Mouse (Mus musculus) left cerebral cortex, adult 18-20 months (tissue): ENCODE measurements at regions not wholly inside any gene's neighbourhood (a gene's known extent, or its start where the extent isn't known, plus 50 kb on each side); places are given as distances from the start of the nearest gene placed in this dataset.

Experiments
- DNase-seq, 2 experiments: peaks; one replicate each; pipeline ENCODE4 v3.0.0; 2021 to 2022; ENCODE audit warnings: low spot score in 2 of 2, mixed read lengths in 1 of 2

DNA sequence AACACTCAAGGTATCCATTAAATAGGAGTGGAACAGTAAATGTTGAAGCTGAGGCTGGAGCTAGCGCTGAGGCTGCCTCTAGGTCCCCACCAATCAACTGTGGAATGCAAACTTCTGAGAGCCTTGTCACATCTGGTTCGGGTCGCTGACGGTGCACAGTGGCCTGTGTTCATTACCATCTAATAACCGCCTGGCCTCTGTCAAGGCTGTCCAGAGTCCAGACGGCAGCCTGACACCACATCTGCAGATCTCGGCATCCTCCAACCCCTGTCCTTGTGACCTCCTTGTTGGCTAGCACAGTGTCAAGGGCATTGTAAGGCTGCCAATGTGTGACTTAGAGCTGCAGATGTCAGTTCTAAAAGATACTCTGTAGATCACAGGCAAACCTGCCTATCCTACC, 455.7 kb downstream of the Ate1 start:
- DNase-seq = no peak

- no peak for DNase-seq
Measured at GRCm38 (mm10) chr7:130068316-130068715, 451.9 kb downstream of the Ate1 start.

GRCm38 (mm10) chr7:130073388-130073787, 446.8 kb downstream of the Ate1 start:
- no peak for DNase-seq

DNA sequence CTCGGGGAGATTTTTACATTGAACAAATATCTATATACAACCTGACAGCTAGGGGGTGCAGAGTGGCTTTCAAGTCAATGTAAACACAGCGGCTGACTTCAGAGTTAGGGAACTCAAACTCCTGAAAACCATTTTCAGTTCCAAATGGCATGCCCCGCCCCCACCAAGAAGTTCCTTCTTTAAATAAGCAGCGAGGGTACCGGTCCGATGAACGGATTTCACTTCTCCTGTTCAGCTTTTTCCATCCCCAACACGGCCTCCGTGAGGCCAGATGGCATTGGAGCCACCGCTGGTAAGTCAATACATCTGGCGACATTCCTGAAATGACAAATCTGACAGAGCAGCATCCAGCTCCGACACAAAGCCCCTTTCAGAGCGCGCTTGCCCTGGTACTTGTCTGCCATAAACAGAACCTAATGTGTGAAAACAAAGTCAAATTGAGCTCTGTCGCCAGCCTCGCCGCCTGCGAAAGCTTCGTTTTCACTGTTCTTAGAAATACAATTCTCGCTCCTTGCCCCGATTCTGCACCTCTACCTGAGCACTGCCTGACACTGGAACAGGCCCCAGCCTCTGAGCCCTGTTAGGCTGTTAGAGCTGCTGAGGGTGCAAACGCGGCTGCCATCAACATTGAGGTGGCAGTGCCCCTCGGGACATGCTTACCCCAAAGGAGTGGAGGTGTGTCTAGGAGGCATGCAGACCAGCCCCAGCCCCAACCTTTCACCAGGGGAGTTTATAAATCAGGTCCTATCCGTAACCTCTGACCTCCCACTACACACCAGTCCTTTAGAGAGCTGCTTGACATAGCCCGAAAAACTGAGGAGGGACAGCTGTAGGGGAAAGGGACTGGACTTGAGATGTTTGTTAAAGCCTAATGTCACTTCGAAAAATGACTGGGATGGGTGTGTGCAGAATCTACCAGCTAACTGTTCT, 446.0 kb downstream of the Ate1 start:
- DNase-seq = peak in 1 of 2 experiments; percentile 6

- no peak for DNase-seq
Measured at GRCm38 (mm10) chr7:130082662-130083061, 437.5 kb downstream of the Ate1 start.

GRCm38 (mm10) chr7:130085706-130086105, 434.5 kb downstream of the Ate1 start:
- DNase-seq = no peak

DNA sequence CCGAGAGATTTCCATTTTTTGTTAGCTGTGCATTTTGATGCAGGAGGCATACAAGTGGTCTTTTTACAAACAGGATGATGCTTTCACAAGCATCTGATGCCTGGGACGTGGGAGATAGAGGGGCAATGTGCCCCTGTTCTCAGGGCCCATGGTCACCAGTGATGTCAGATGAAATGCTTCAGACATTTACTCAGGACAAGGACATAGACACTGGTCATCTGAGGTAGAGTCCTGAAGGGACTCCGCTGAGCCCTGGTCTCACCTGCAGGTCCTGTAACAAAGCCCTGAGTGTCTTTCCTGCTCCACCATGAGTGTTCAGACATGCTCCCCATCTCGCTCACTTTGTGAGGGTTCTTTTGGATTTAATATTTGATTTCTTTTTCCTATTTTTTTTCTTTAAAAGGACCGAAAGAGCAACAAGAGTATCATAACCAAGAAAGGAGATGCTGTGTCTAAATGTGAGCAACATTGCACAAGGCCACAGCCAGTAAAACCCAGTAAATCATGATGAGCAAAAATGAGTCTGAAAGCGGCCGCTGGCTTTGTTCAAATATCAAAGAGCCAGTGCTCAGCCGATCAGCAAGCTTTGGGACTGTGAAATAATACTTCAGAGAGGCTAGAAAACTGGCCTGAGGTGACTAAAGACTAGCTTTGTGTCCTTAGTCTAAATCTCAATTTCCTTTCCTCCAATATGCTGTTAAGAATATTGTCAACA, 430.1 kb downstream of the Ate1 start:
- DNase-seq = no peak

DNA sequence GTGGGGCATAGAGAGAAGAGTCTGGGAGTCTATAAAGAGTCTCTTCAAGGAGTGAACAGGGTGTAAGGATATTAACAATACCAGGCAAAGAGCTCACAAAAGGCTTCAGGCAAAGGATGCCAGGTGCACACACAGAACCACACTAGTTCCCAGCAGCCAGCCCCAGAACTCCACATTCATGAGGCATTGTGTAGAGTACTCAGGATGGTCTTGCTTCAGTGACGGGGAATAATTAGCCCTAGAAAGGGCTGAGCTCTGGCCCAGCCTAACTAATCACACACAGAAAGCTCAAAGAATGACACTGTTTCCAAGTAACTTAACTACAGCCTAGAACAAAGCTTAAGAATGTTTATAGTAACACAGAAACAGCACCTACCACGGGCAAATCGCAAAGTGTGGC, 428.2 kb downstream of the Ate1 start:
- no peak for DNase-seq

DNA sequence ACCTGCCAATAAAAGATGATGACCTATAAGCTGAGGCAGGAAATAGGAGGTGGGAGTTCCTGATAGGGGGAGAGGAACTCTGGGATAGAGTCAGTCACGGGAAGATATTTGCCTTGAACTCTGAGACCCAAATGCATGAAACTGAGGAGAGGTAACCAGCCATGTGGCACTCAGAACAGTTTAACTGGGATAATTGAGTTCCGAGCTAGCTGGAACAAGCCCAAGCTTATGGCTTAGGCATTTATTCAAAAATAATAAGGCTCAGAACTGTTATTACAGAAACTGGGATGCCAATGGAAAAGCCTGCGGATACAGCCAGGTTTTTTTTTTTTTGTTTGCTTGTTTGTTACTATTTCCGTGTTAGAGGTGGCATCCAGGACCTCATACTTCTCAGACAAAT, 425.0 kb downstream of the Ate1 start:
- no peak for DNase-seq

DNA sequence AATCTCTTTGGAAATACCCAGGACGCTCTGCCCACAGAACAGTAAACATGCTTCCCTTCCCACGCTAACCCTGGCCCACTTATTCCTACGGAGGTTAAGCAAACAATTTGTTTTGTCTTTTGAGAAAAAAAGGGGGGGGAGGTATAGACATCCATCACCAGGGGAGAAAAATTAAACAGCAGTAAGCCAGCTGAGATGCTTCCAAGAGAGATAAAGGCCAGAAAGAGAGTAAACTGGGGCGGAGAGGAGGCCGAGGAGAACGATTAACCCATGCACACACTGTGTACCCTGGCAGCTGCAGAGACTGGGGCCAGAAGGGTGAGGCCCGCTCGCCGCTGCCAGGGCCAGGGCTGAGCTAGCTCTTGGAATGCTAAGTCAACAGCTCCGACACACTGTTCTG, 421.6 kb downstream of the Ate1 start:
- DNase-seq = no peak

- DNase-seq = no peak
Measured at GRCm38 (mm10) chr7:130102671-130103070, 417.5 kb downstream of the Ate1 start.

DNA sequence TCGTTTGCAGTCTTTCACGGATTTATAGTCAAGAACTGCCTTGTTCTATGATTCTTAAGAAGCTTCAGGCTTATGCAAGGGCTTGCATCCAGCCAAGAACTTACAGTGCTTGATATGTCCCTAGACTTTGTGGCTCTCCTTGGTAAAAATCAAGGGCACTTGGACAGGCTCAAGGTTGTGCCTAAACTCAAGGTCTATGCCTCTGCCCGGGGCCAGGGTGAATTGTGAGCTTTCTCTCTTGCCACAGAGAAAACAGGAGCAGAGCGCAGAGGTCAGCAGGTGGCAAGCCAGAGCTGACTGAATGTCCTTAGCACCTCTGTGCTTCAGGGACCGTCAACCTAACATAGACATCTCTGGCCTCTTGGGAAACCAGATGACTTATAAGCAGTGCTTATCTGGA, 413.2 kb downstream of the Ate1 start:
- no peak for DNase-seq

DNA sequence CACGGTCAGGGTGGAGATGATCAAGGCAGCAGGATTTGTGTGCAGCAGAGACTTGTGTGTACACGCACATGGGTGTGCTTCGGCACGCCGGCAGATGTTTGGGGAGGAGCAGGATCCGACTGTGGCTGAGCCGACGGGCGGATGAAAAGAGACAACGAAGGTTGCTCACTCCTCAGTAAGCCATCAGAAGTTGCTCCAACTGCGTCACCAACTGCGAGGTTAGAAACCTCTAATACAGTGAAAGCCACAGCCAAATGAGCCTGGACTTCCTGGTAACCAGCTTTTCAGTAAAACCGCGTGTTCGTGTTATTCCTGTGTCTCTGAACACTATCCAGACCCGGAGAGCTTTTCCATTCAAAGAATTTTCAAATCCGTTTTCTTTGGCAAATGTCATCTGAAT, 411.8 kb downstream of the Ate1 start:
- no peak for DNase-seq
